36 mouse cellular contexts compared by ENCODE assay signal in the genomic region with DNA sequence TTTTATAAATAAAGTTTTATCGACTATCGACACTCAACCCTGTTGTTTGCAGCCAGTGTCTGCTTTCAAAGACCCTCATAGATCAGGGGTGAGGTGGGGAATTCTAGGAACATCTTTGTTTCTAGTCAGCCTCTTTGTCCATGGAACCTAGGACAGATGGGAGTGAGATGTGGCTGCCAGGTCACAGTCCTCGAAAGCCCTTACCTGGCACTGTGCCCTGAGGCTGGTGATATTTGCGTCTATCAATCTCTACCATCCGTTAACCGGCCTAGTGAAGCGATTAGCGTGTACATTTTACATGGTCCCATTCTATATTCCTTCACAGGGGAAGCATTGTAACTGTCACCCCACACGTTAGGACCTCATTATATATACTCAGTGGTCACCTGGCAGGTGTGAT. TPM values are rescaled to one million over a fixed set of nuclear protein-coding genes. Genes with fewer than 3 reads are reported as not detected.
DNase-seq lines count a peak whose midpoint lies in the region; ATAC-seq and TF ChIP-seq lines count a peak whose summit lies in the region.
"Had no signal": no experiment of that assay in that cellular context is flagged by ENCODE, and none has a peak within 500 bp of the region (broad histone marks: within the 10 kb centered on the region; RNA-seq: fewer than 3 reads in every experiment).

No protein-coding gene starts in this region.

- H3K27ac ChIP-seq in forebrain, embryonic 13.5 days: 0 out of 2 replicates have a peak overlapping the region, but pooled peaks have one; percentile 88
- no peak overlapping the region for H3K27ac ChIP-seq in forebrain, postnatal 0 days (ENCODE audit: low read depth, low read length)
- 0 out of 2 replicates have a peak overlapping the region, but pooled peaks have one; percentile 20 for H3K27ac ChIP-seq in midbrain, embryonic 14.5 days (replicated peaks; ENCODE audit: low read depth, low read length)
- H3K27ac ChIP-seq in midbrain, postnatal 0 days (ENCODE audit: low read depth, low read length): no peak overlapping the region
- H3K27ac ChIP-seq in olfactory bulb, adult 2 months (ENCODE audit: insufficient read depth, low read depth, low read length): 0 out of 2 replicates have a peak overlapping the region, but pooled peaks have one; percentile 46
- H3K27ac ChIP-seq: heart, embryonic 10.5 days; heart, embryonic 15.5 days; limb, embryonic 12.5 days; liver, embryonic 15.5 days; stomach, postnatal 0 days had no signal

- no peak overlapping the region for H3K4me2 ChIP-seq in forebrain, embryonic 13.5 days
- H3K4me2 ChIP-seq in forebrain, postnatal 0 days (ENCODE audit: low read depth): no peak overlapping the region
- H3K4me2 ChIP-seq in midbrain, embryonic 14.5 days (ENCODE audit: low read length): no peak overlapping the region
- H3K4me2 ChIP-seq in midbrain, postnatal 0 days (ENCODE audit: low read depth, low read length, poor library complexity, severe bottlenecking): no peak overlapping the region
- H3K4me2 ChIP-seq: heart, embryonic 15.5 days; hindbrain, embryonic 13.5 days; limb, embryonic 12.5 days; liver, embryonic 15.5 days; lung, embryonic 14.5 days had no signal

- H3K9me3 ChIP-seq in forebrain, embryonic 13.5 days (replicated peaks): no peaks in the 10 kb centered on the region
- H3K9me3 ChIP-seq in forebrain, postnatal 0 days (ENCODE audit: low read length): no peaks in the 10 kb centered on the region
- no peaks in the 10 kb centered on the region for H3K9me3 ChIP-seq in midbrain, embryonic 14.5 days (ENCODE audit: control insufficient read depth, low read length)
- no peaks in the 10 kb centered on the region for H3K9me3 ChIP-seq in midbrain, postnatal 0 days (ENCODE audit: low read length)
- H3K9me3 ChIP-seq: heart, embryonic 15.5 days; hindbrain, embryonic 13.5 days; liver, embryonic 15.5 days had no signal

- H3K36me3 ChIP-seq in forebrain, embryonic 13.5 days (ENCODE audit: poor library complexity, severe bottlenecking): no peaks in the 10 kb centered on the region
- no peaks in the 10 kb centered on the region for H3K36me3 ChIP-seq in forebrain, postnatal 0 days (ENCODE audit: insufficient read depth)
- no peaks in the 10 kb centered on the region for H3K36me3 ChIP-seq in midbrain, embryonic 14.5 days (ENCODE audit: control insufficient read depth, insufficient read depth, low read length)
- H3K36me3 ChIP-seq in midbrain, postnatal 0 days (ENCODE audit: insufficient read depth, low read length): no peaks in the 10 kb centered on the region
- H3K36me3 ChIP-seq: G1E; heart, embryonic 10.5 days; heart, embryonic 15.5 days; hindbrain, embryonic 13.5 days; limb, embryonic 12.5 days; liver, embryonic 15.5 days had no signal

- no peak overlapping the region for H3K4me3 ChIP-seq in forebrain, embryonic 13.5 days
- no peak overlapping the region for H3K4me3 ChIP-seq in forebrain, postnatal 0 days (ENCODE audit: low read depth, low read length)
- H3K4me3 ChIP-seq in midbrain, embryonic 14.5 days (replicated peaks; ENCODE audit: low read depth, low read length): no peak overlapping the region
- H3K4me3 ChIP-seq in midbrain, postnatal 0 days (ENCODE audit: low read depth, low read length): no peak overlapping the region
- H3K4me3 ChIP-seq in olfactory bulb, adult 2 months (ENCODE audit: insufficient read depth, low read depth, low read length): no peak overlapping the region
- H3K4me3 ChIP-seq: erythroblast, embryonic 14.5 days; heart, embryonic 10.5 days; heart, embryonic 15.5 days; hindbrain, embryonic 13.5 days; limb, embryonic 12.5 days; liver, embryonic 15.5 days had no signal

- H3K27me3 ChIP-seq in forebrain, embryonic 13.5 days: no peaks in the 10 kb centered on the region
- no peaks in the 10 kb centered on the region for H3K27me3 ChIP-seq in forebrain, postnatal 0 days (ENCODE audit: insufficient read depth, low read length)
- no peaks in the 10 kb centered on the region for H3K27me3 ChIP-seq in midbrain, embryonic 14.5 days (ENCODE audit: control insufficient read depth, insufficient read depth, low read length)
- H3K27me3 ChIP-seq in midbrain, postnatal 0 days (ENCODE audit: insufficient read depth, low read length): no peaks in the 10 kb centered on the region
- H3K27me3 ChIP-seq: heart, embryonic 15.5 days; hindbrain, embryonic 13.5 days; liver, embryonic 15.5 days had no signal

- peaks cover 47% of the 10 kb centered on the region for H3K4me1 ChIP-seq in forebrain, embryonic 13.5 days
- peaks cover 15% of the 10 kb centered on the region for H3K4me1 ChIP-seq in forebrain, postnatal 0 days (ENCODE audit: insufficient read depth)
- H3K4me1 ChIP-seq in midbrain, embryonic 14.5 days (ENCODE audit: control insufficient read depth, insufficient read depth, low read length): peaks cover 24% of the 10 kb centered on the region
- no peaks in the 10 kb centered on the region; the same call in 1 of the 2 replicates for H3K4me1 ChIP-seq in midbrain, postnatal 0 days (ENCODE audit: insufficient read depth, low read length)
- H3K4me1 ChIP-seq in olfactory bulb, adult 2 months (ENCODE audit: control insufficient read depth, insufficient read depth, low read length): peaks cover 43% of the 10 kb centered on the region
- H3K4me1 ChIP-seq: heart, embryonic 15.5 days; liver, embryonic 15.5 days had no signal

- DNase-seq in cerebellum, postnatal 14 days: peak; percentile 64 to 80
- DNase-seq in cerebellum, postnatal 4 days (ENCODE audit: low spot score in 2 of 2): no peak
- no peak for DNase-seq in forebrain, postnatal 0 days
- DNase-seq in midbrain, embryonic 14.5 days: no peak
- no peak for DNase-seq in midbrain, postnatal 0 days (ENCODE audit: low spot score)
- DNase-seq: cerebellum, adult 11 months; cerebellum, adult 9-11 months; gastrocnemius, postnatal 25 days; kidney, adult 9 months; kidney, postnatal 10 days; layer of hippocampus, adult 9-11 months; lung, embryonic 14.5 days; lung, postnatal 14 days; right cerebral cortex, postnatal 4 days; thymus, postnatal 4 days had no signal

- no peak for ATAC-seq in forebrain, embryonic 13.5 days
- no peak for ATAC-seq in forebrain, postnatal 0 days
- ATAC-seq in midbrain, embryonic 14.5 days (ENCODE audit: low FRiP score, low TSS enrichment): no peak
- ATAC-seq in midbrain, postnatal 0 days (ENCODE audit: low FRiP score): no peak

- TF ChIP-seq CTCF in forebrain, postnatal 0 days (IDR thresholded peaks at IDR 0.05; ENCODE audit: low read depth): no peak
- no peak for TF ChIP-seq CTCF in midbrain, postnatal 0 days (IDR thresholded peaks at IDR 0.05)
- no peak for TF ChIP-seq CTCF in olfactory bulb, adult 2 months (IDR thresholded peaks at IDR 0.05; ENCODE audit: insufficient read depth, low read depth, low read length)

- no peak for TF ChIP-seq POLR2A in olfactory bulb, adult 2 months (IDR thresholded peaks at IDR 0.05; ENCODE audit: insufficient read depth, low read depth, low read length)

- WGBS in forebrain, embryonic 13.5 days: 88% methylated on average over 9 of the region's 9 CpGs
- 82% methylated on average over 9 of the region's 9 CpGs for WGBS in forebrain, postnatal 0 days
- 94% methylated on average over 9 of the region's 9 CpGs for WGBS in midbrain, embryonic 14.5 days
- WGBS in midbrain, postnatal 0 days: 93% methylated on average over 9 of the region's 9 CpGs
- WGBS in olfactory bulb, adult 2 months: 94% methylated on average over 9 of the region's 9 CpGs

- no peak overlapping the region for H3K9ac ChIP-seq in forebrain, embryonic 13.5 days
- no peak overlapping the region for H3K9ac ChIP-seq in forebrain, postnatal 0 days
- H3K9ac ChIP-seq in midbrain, embryonic 14.5 days (replicated peaks; ENCODE audit: low read length): no peak overlapping the region
- H3K9ac ChIP-seq in midbrain, postnatal 0 days (replicated peaks; ENCODE audit: low read length, poor library complexity, severe bottlenecking): no peak overlapping the region
- H3K9ac ChIP-seq: heart, embryonic 15.5 days; hindbrain, embryonic 13.5 days; limb, embryonic 12.5 days; liver, embryonic 15.5 days; lung, embryonic 14.5 days had no signal

RNA-seq across cellular contexts. Expression of a gene that starts 9.6 kb away (rescaled TPM):
- polyA plus RNA-seq in forebrain, embryonic 13.5 days (2015; fragmentation: Nextera tagmentation; extraction: Ambion mirVana): 276 and 292 TPM in 2 replicates
- total RNA-seq in forebrain, postnatal 0 days (2014; rRNA removed): 568 and 711 TPM in 2 replicates
- polyA plus RNA-seq in forebrain, postnatal 0 days (2015; fragmentation: Nextera tagmentation; extraction: Ambion mirVana): 196 and 250 TPM in 2 replicates
- polyA plus RNA-seq in midbrain, embryonic 14.5 days (2014; fragmentation: Nextera tagmentation; extraction: Ambion mirVana): 304 and 345 TPM in 2 replicates
- total RNA-seq in midbrain, postnatal 0 days (2014; rRNA removed): 716 and 795 TPM in 2 replicates
- polyA plus RNA-seq in midbrain, postnatal 0 days (2015; fragmentation: Nextera tagmentation; extraction: Ambion mirVana): 208 and 225 TPM in 2 replicates
- polyA plus RNA-seq in olfactory bulb, adult 2 months (2012; ENCODE audit: insufficient read depth, insufficient read length, low replicate concordance, missing spikeins): 198 and 241 TPM in 2 replicates

RNA-seq across cellular contexts. Expression of a gene that starts 26.3 kb away (rescaled TPM):
- 0.14 TPM in 1 of 2 replicates, not detected in the other for polyA plus RNA-seq in forebrain, embryonic 13.5 days (2015; fragmentation: Nextera tagmentation; extraction: Ambion mirVana)
- not detected in 2 replicates for total RNA-seq in forebrain, postnatal 0 days (2014; rRNA removed)
- polyA plus RNA-seq in forebrain, postnatal 0 days (2015; fragmentation: Nextera tagmentation; extraction: Ambion mirVana): 0.13 and 0.16 TPM in 2 replicates
- polyA plus RNA-seq in midbrain, embryonic 14.5 days (2014; fragmentation: Nextera tagmentation; extraction: Ambion mirVana): not detected in 2 replicates
- not detected in 2 replicates for total RNA-seq in midbrain, postnatal 0 days (2014; rRNA removed)
- polyA plus RNA-seq in midbrain, postnatal 0 days (2015; fragmentation: Nextera tagmentation; extraction: Ambion mirVana): not detected in 2 replicates
- polyA plus RNA-seq in olfactory bulb, adult 2 months (2012; ENCODE audit: insufficient read depth, insufficient read length, low replicate concordance, missing spikeins): not detected in 2 replicates
- total RNA-seq: adrenal gland, adult 8-10 months; adrenal gland, postnatal 4 days; G1E; gastrocnemius, postnatal 25 days; heart, postnatal 25 days; left cerebral cortex, postnatal 14 days; liver, adult 2 months had no signal
- polyA plus RNA-seq: embryonic facial prominence, embryonic 14.5 days; erythroblast, embryonic 14.5 days; G1E; heart, embryonic 10.5 days; heart, embryonic 15.5 days; hindbrain, embryonic 13.5 days; intestine, embryonic 16.5 days; large intestine, adult 2 months; limb, embryonic 12.5 days; liver, adult 2 months; liver, embryonic 15.5 days; lung, embryonic 14.5 days; neural tube, embryonic 11.5 days; spleen, adult 2 months; stomach, postnatal 0 days; thymus, postnatal 0 days had no signal

Comparison
In these comparisons a context has a peak if more than half of its experiments do, and no peak if none do; other contexts are left out.
1. DNase-seq: peak in cerebellum, postnatal 14 days (2 of 2); none in cerebellum, postnatal 4 days (0 of 2), forebrain, postnatal 0 days (single experiment), midbrain, embryonic 14.5 days (single experiment) and midbrain, postnatal 0 days (single experiment).
2. H3K27ac ChIP-seq: peak in forebrain, embryonic 13.5 days (single experiment), midbrain, embryonic 14.5 days (single experiment) and olfactory bulb, adult 2 months (single experiment); none in forebrain, postnatal 0 days (single experiment) and midbrain, postnatal 0 days (single experiment).